12 mouse cellular contexts compared by ENCODE assay signal in the genomic region with DNA sequence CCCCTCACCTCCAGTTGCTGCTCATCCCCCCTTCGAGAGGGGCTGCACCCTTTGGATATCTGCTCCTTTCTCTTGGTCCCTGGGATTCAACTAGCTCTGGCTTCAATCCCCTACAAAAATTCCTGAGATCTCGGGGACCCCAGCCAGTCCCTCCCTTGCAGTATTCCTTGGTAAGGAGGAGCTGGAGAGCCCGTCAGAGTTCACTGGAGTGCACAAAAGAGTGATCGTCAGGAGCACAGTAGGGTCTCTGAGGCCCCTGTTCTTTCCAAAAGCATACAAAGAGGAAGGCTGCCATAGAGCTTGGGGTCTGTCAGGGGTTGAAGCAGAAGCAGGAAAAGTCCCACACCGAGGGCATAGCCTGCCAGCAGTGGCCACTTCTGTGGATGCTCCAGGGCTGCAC.
"Had no signal": no experiment of that assay in that cellular context is flagged by ENCODE, and none has a peak within 500 bp of the region (broad histone marks: within the 10 kb centered on the region; RNA-seq: fewer than 3 reads in every experiment).

No protein-coding gene starts in this region.

- DNase-seq: gastrocnemius, postnatal 14 days; gastrocnemius, postnatal 36 days; heart, adult 18-20 months; heart, postnatal 10 days; kidney, adult 11 months; kidney, adult 2 months; kidney, adult 9 months; kidney, postnatal 14 days; kidney, postnatal 36 days; layer of hippocampus, adult 9-11 months; layer of hippocampus, postnatal 36 days; left cerebral cortex, postnatal 4 days had no signal
